Mouse (Mus musculus) intestine, embryonic 16.5 days (tissue): ENCODE measurements around the gene Siva1. TPM values are rescaled to one million over a fixed set of nuclear protein-coding genes. Genes with fewer than 3 reads are reported as not detected.

Experiments used
- ATAC-seq: fragments of 200-750 bp; cut with Nextera tagmentation; 2 replicates; pipeline ENCODE4 v1.8.0; 2017; ENCODE audit warnings: moderate TSS enrichment, moderate library complexity
- H3K27ac ChIP-seq: fragments of 300-500 bp; sonication (generic); 2 replicates; pipeline ENCODE4 v1.5.1; 2014; ENCODE audit warnings: mild to moderate bottlenecking, low read length
- H3K27me3 ChIP-seq: fragments of 300-500 bp; sonication (generic); replicated peaks from 2 replicates; pipeline ENCODE4 v1.6.1; 2014; ENCODE audit warnings: low read length, control low read depth, mixed read lengths; ENCODE audit not compliant: control insufficient read depth, insufficient read depth
- H3K36me3 ChIP-seq: fragments of 300-500 bp; sonication (generic); 2 replicates; pipeline ENCODE4 v1.6.1; 2014; ENCODE audit warnings: low read length, control low read depth; ENCODE audit not compliant: control insufficient read depth, insufficient read depth
- H3K4me1 ChIP-seq: fragments of 300-500 bp; sonication (generic); 2 replicates; pipeline ENCODE4 v1.6.1; 2014; ENCODE audit warnings: low read length, control low read depth, mixed read lengths; ENCODE audit not compliant: control insufficient read depth, insufficient read depth
- H3K4me2 ChIP-seq: fragments of 300-500 bp; sonication (generic); 2 replicates; pipeline ENCODE4 v1.6.1; 2014; ENCODE audit warnings: low read depth, low read length, control low read depth
- H3K4me3 ChIP-seq: fragments of 300-500 bp; sonication (generic); 2 replicates; pipeline ENCODE4 v1.5.1; 2014; ENCODE audit warnings: mild to moderate bottlenecking, low read length
- H3K9ac ChIP-seq: fragments of 300-500 bp; sonication (generic); 2 replicates; pipeline ENCODE4 v1.6.1; 2014; ENCODE audit warnings: low read depth, low read length
- H3K9me3 ChIP-seq: fragments of 300-500 bp; sonication (generic); 2 replicates; pipeline ENCODE4 v1.6.1; 2016; ENCODE audit warnings: low read length, control low read depth; ENCODE audit not compliant: control insufficient read depth
- WGBS: fragments of 180-500 bp; shearing (Covaris S2); extraction: QIAGEN DNeasy Blood & Tissue Kit; methylation state at CpG from one replicate; pipeline ENCODE4 v1.1.7; 2014; 5-methylcytosine and 5-hydroxymethylcytosine counted together
- polyA plus RNA-seq: library from polyadenylated mRNA; unstranded; fragments of >200 nt; fragmentation: Nextera tagmentation; extraction: Ambion mirVana; gene quantifications from 2 replicates; pipeline ENCODE4 v1.2.1, GENCODE M21; 2015

Gene Siva1
- polyA plus RNA-seq, 1 experiment from 2014 or later = 186 TPM

- Histone ChIP-seq H3K9me3 (no peaks in the 10 kb centered on the region), H3K9ac (peak within 1 kb of the TSS; percentile 78), H3K27me3 (peaks cover 9% of the 10 kb centered on the region; the same call in 1 of the 2 replicates), H3K4me2 (peak within 1 kb of the TSS; percentile 96), H3K4me1 (peaks cover 36% of the 10 kb centered on the region), H3K27ac (peak within 1 kb of the TSS; percentile 92), H3K4me3 (peak within 1 kb of the TSS; percentile 73), H3K36me3 (no peaks in the 10 kb centered on the region)
- 0% methylated on average over 53 of the region's 60 CpGs for WGBS
- ATAC-seq = peak; percentile 43
These were observed 34.1 kb downstream of the Siva1 start, which contains the start of gene Zbtb42 for GRCm38 (mm10) chr12:112678555-112679026. Gene Zbtb42, plus strand, starts transcription at chr12:112678828.

GRCm38 (mm10) chr12:112679027-112679996 is 34.8 kb downstream of the Siva1 start:
- Histone ChIP-seq H3K4me3 (peak overlapping the region; percentile 73), H3K4me1 (peaks cover 36% of the 10 kb centered on the region), H3K36me3 (no peaks in the 10 kb centered on the region), H3K9ac (peak overlapping the region; percentile 78), H3K4me2 (peak overlapping the region; percentile 96), H3K9me3 (no peaks in the 10 kb centered on the region), H3K27ac (peak overlapping the region; percentile 92), H3K27me3 (peaks cover 9% of the 10 kb centered on the region; the same call in 1 of the 2 replicates)
- WGBS = 5% methylated on average over 66 of the region's 87 CpGs
- ATAC-seq = peak; percentile 74

GRCm38 (mm10) chr12:112683351-112683750 is 38.9 kb downstream of the Siva1 start:
- 68% methylated on average over 7 of the region's 7 CpGs for WGBS
- no peak for ATAC-seq
- Histone ChIP-seq H3K4me2 (no peak overlapping the region), H3K9ac (no peak overlapping the region), H3K9me3 (no peaks in the 10 kb centered on the region), H3K27ac (no peak overlapping the region), H3K4me1 (peaks cover 24% of the 10 kb centered on the region), H3K27me3 (peaks cover 9% of the 10 kb centered on the region; the same call in 1 of the 2 replicates), H3K36me3 (no peaks in the 10 kb centered on the region), H3K4me3 (no peak overlapping the region)

- Histone ChIP-seq H3K9me3 (no peaks in the 10 kb centered on the region), H3K4me3 (no peak overlapping the region), H3K36me3 (no peaks in the 10 kb centered on the region), H3K4me2 (peak overlapping the region; percentile 26), H3K4me1 (peaks cover 14% of the 10 kb centered on the region), H3K27me3 (no peaks in the 10 kb centered on the region), H3K27ac (no peak overlapping the region), H3K9ac (no peak overlapping the region)
- WGBS = 36% methylated on average over 15 of the region's 15 CpGs
- peak; percentile 50 for ATAC-seq
These were observed 44.0 kb downstream of the Siva1 start for GRCm38 (mm10) chr12:112688458-112688857.

- no peaks in the 10 kb centered on the region for H3K27me3 ChIP-seq
- 3% methylated on average over 54 of the region's 54 CpGs for WGBS
- peak overlapping the region; percentile 95 for H3K9ac ChIP-seq
- H3K4me2 ChIP-seq = peak overlapping the region; percentile 83
- peak overlapping the region; percentile 80 for H3K27ac ChIP-seq
- H3K4me3 ChIP-seq = peak overlapping the region; percentile 75
- H3K36me3 ChIP-seq = no peaks in the 10 kb centered on the region
- H3K4me1 ChIP-seq = peaks cover 17% of the 10 kb centered on the region
- no peaks in the 10 kb centered on the region for H3K9me3 ChIP-seq
- peak; percentile 94 for ATAC-seq
These were observed 49.0 kb downstream of the Siva1 start for GRCm38 (mm10) chr12:112693185-112694126.

GRCm38 (mm10) chr12:112694127-112694475 is 49.6 kb downstream of the Siva1 start:
- ATAC-seq = no peak
- H3K9me3 ChIP-seq = no peaks in the 10 kb centered on the region
- 82% methylated on average over 10 of the region's 10 CpGs for WGBS
- H3K4me1 ChIP-seq = peaks cover 12% of the 10 kb centered on the region
- H3K27me3 ChIP-seq = no peaks in the 10 kb centered on the region
- peak overlapping the region; percentile 95; the same call in 1 of the 2 replicates for H3K9ac ChIP-seq
- peak overlapping the region; percentile 75 for H3K4me3 ChIP-seq
- H3K27ac ChIP-seq = no peak overlapping the region
- no peaks in the 10 kb centered on the region for H3K36me3 ChIP-seq
- H3K4me2 ChIP-seq = peak overlapping the region; percentile 83

- Histone ChIP-seq H3K4me3 (no peak overlapping the region), H3K36me3 (no peaks in the 10 kb centered on the region), H3K9me3 (no peaks in the 10 kb centered on the region), H3K27me3 (peaks cover 8% of the 10 kb centered on the region; the same call in 1 of the 2 replicates), H3K27ac (no peak overlapping the region), H3K4me2 (no peak overlapping the region), H3K9ac (no peak overlapping the region), H3K4me1 (peaks cover 19% of the 10 kb centered on the region)
- WGBS = 82% methylated on average over 3 of the region's 3 CpGs
- no peak for ATAC-seq
These were observed 52.4 kb downstream of the Siva1 start for GRCm38 (mm10) chr12:112696806-112697425.
